Mouse (Mus musculus): ENCODE data around the gene Relt. TPM values are rescaled to one million over a fixed set of nuclear protein-coding genes. Genes with fewer than 3 reads are reported as not detected.

Relt gene
- polyA plus RNA-seq, 1 experiment from 2014 or later: 1.8 TPM

- Histone ChIP-seq H3K36me3 (replicated peaks; ENCODE audit: control insufficient read depth, insufficient read depth, low read depth, low read length) (no peaks in the 10 kb centered on the region), H3K9me3 (replicated peaks; ENCODE audit: control insufficient read depth, low read length) (no peaks in the 10 kb centered on the region), H3K27ac (replicated peaks; ENCODE audit: low read depth, low read length) (no peak overlapping the region), H3K4me1 (ENCODE audit: control insufficient read depth, insufficient read depth, low read length) (no peaks in the 10 kb centered on the region), H3K27me3 (ENCODE audit: control insufficient read depth, insufficient read depth, low read length) (no peaks in the 10 kb centered on the region), H3K9ac (replicated peaks; ENCODE audit: low read length) (no peak overlapping the region), H3K4me3 (ENCODE audit: low read depth, low read length) (no peak overlapping the region), H3K4me2 (ENCODE audit: low read depth, low read length) (no peak overlapping the region)
- ATAC-seq (replicated peaks; ENCODE audit: insufficient number of reproducible peaks, low FRiP score, low TSS enrichment, low read depth) (no peak), DNase-seq (ENCODE audit: low spot score) (no peak)
- WGBS: 89% methylated on average over 5 of the region's 5 CpGs
Observed at GRCm38 (mm10) chr7:100861209-100861608, 2.0 kb downstream of the Relt start.

- H3K36me3 ChIP-seq (replicated peaks; ENCODE audit: control insufficient read depth, insufficient read depth, low read depth, low read length): no peaks in the 10 kb centered on the region
- H3K4me1 ChIP-seq (ENCODE audit: control insufficient read depth, insufficient read depth, low read length): no peaks in the 10 kb centered on the region
- H3K27ac ChIP-seq (replicated peaks; ENCODE audit: low read depth, low read length): no peak overlapping the region
- H3K4me3 ChIP-seq (ENCODE audit: low read depth, low read length): no peak overlapping the region
- 83% methylated on average over 3 of the region's 3 CpGs for WGBS
- DNase-seq (ENCODE audit: low spot score) (no peak), ATAC-seq (replicated peaks; ENCODE audit: insufficient number of reproducible peaks, low FRiP score, low TSS enrichment, low read depth) (no peak)
- no peaks in the 10 kb centered on the region for H3K9me3 ChIP-seq (replicated peaks; ENCODE audit: control insufficient read depth, low read length)
- H3K9ac ChIP-seq (replicated peaks; ENCODE audit: low read length): no peak overlapping the region
- no peak overlapping the region for H3K4me2 ChIP-seq (ENCODE audit: low read depth, low read length)
- H3K27me3 ChIP-seq (ENCODE audit: control insufficient read depth, insufficient read depth, low read length): no peaks in the 10 kb centered on the region
Observed at GRCm38 (mm10) chr7:100860450-100860849, 2.8 kb downstream of the Relt start.

- Histone ChIP-seq H3K9ac (replicated peaks; ENCODE audit: low read length) (no peak overlapping the region), H3K4me3 (ENCODE audit: low read depth, low read length) (no peak overlapping the region), H3K27me3 (ENCODE audit: control insufficient read depth, insufficient read depth, low read length) (no peaks in the 10 kb centered on the region), H3K27ac (replicated peaks; ENCODE audit: low read depth, low read length) (no peak overlapping the region), H3K36me3 (replicated peaks; ENCODE audit: control insufficient read depth, insufficient read depth, low read depth, low read length) (no peaks in the 10 kb centered on the region), H3K9me3 (replicated peaks; ENCODE audit: control insufficient read depth, low read length) (no peaks in the 10 kb centered on the region), H3K4me1 (ENCODE audit: control insufficient read depth, insufficient read depth, low read length) (no peaks in the 10 kb centered on the region; the same call in 1 of the 2 replicates), H3K4me2 (ENCODE audit: low read depth, low read length) (no peak overlapping the region)
- no peak for ATAC-seq (replicated peaks; ENCODE audit: insufficient number of reproducible peaks, low FRiP score, low TSS enrichment, low read depth)
- WGBS: 51% methylated on average over 5 of the region's 5 CpGs
- no peak for DNase-seq (ENCODE audit: low spot score)
Observed at GRCm38 (mm10) chr7:100855795-100856573, 7.3 kb downstream of the Relt start.

GRCm38 (mm10) chr7:100855300-100855699 lies 7.9 kb downstream of the Relt start:
- no peak overlapping the region for H3K9ac ChIP-seq (replicated peaks; ENCODE audit: low read length)

GRCm38 (mm10) chr7:100854861-100855260 lies 8.4 kb downstream of the Relt start:
- Histone ChIP-seq H3K4me3 (ENCODE audit: low read depth, low read length) (no peak overlapping the region), H3K9ac (replicated peaks; ENCODE audit: low read length) (no peak overlapping the region), H3K4me1 (ENCODE audit: control insufficient read depth, insufficient read depth, low read length) (no peaks in the 10 kb centered on the region; the same call in 1 of the 2 replicates), H3K27ac (replicated peaks; ENCODE audit: low read depth, low read length) (no peak overlapping the region), H3K9me3 (replicated peaks; ENCODE audit: control insufficient read depth, low read length) (no peaks in the 10 kb centered on the region), H3K4me2 (ENCODE audit: low read depth, low read length) (no peak overlapping the region), H3K36me3 (replicated peaks; ENCODE audit: control insufficient read depth, insufficient read depth, low read depth, low read length) (no peaks in the 10 kb centered on the region), H3K27me3 (ENCODE audit: control insufficient read depth, insufficient read depth, low read length) (no peaks in the 10 kb centered on the region)
- ATAC-seq (replicated peaks; ENCODE audit: insufficient number of reproducible peaks, low FRiP score, low TSS enrichment, low read depth) (no peak), DNase-seq (ENCODE audit: low spot score) (no peak)
- WGBS: 75% methylated on average over 5 of the region's 5 CpGs

More at GRCm38 (mm10) chr7:100855300-100855699, 7.9 kb downstream of the Relt start:
- Histone ChIP-seq H3K4me3 (ENCODE audit: low read depth, low read length) (no peak overlapping the region), H3K4me2 (ENCODE audit: low read depth, low read length) (no peak overlapping the region), H3K36me3 (replicated peaks; ENCODE audit: control insufficient read depth, insufficient read depth, low read depth, low read length) (no peaks in the 10 kb centered on the region), H3K27me3 (ENCODE audit: control insufficient read depth, insufficient read depth, low read length) (no peaks in the 10 kb centered on the region), H3K4me1 (ENCODE audit: control insufficient read depth, insufficient read depth, low read length) (no peaks in the 10 kb centered on the region; the same call in 1 of the 2 replicates), H3K9me3 (replicated peaks; ENCODE audit: control insufficient read depth, low read length) (no peaks in the 10 kb centered on the region), H3K27ac (replicated peaks; ENCODE audit: low read depth, low read length) (no peak overlapping the region)
- WGBS: 50% methylated on average over 4 of the region's 4 CpGs
- no peak for ATAC-seq (replicated peaks; ENCODE audit: insufficient number of reproducible peaks, low FRiP score, low TSS enrichment, low read depth)
- no peak for DNase-seq (ENCODE audit: low spot score)

- Histone ChIP-seq H3K27me3 (ENCODE audit: control insufficient read depth, insufficient read depth, low read length) (no peaks in the 10 kb centered on the region), H3K9ac (replicated peaks; ENCODE audit: low read length) (no peak overlapping the region)
Observed at GRCm38 (mm10) chr7:100854137-100854814, 9.0 kb downstream of the Relt start.

GRCm38 (mm10) chr7:100853396-100853795 lies 9.8 kb downstream of the Relt start:
- Histone ChIP-seq H3K36me3 (replicated peaks; ENCODE audit: control insufficient read depth, insufficient read depth, low read depth, low read length) (no peaks in the 10 kb centered on the region), H3K27me3 (ENCODE audit: control insufficient read depth, insufficient read depth, low read length) (no peaks in the 10 kb centered on the region), H3K4me1 (ENCODE audit: control insufficient read depth, insufficient read depth, low read length) (no peaks in the 10 kb centered on the region; the same call in 1 of the 2 replicates), H3K9ac (replicated peaks; ENCODE audit: low read length) (no peak overlapping the region), H3K4me3 (ENCODE audit: low read depth, low read length) (no peak overlapping the region), H3K27ac (replicated peaks; ENCODE audit: low read depth, low read length) (no peak overlapping the region), H3K9me3 (replicated peaks; ENCODE audit: control insufficient read depth, low read length) (no peaks in the 10 kb centered on the region), H3K4me2 (ENCODE audit: low read depth, low read length) (no peak overlapping the region)
- ATAC-seq (replicated peaks; ENCODE audit: insufficient number of reproducible peaks, low FRiP score, low TSS enrichment, low read depth): no peak
- DNase-seq (ENCODE audit: low spot score): no peak
- WGBS: 82% methylated on average over 3 of the region's 3 CpGs

More at GRCm38 (mm10) chr7:100854137-100854814, 9.0 kb downstream of the Relt start:
- Histone ChIP-seq H3K27ac (replicated peaks; ENCODE audit: low read depth, low read length) (no peak overlapping the region), H3K9me3 (replicated peaks; ENCODE audit: control insufficient read depth, low read length) (no peaks in the 10 kb centered on the region), H3K4me3 (ENCODE audit: low read depth, low read length) (no peak overlapping the region), H3K4me1 (ENCODE audit: control insufficient read depth, insufficient read depth, low read length) (no peaks in the 10 kb centered on the region; the same call in 1 of the 2 replicates), H3K4me2 (ENCODE audit: low read depth, low read length) (no peak overlapping the region), H3K36me3 (replicated peaks; ENCODE audit: control insufficient read depth, insufficient read depth, low read depth, low read length) (no peaks in the 10 kb centered on the region)
- no peak; the same call in 1 of the 2 replicates for ATAC-seq (replicated peaks; ENCODE audit: insufficient number of reproducible peaks, low FRiP score, low TSS enrichment, low read depth)
- no peak for DNase-seq (ENCODE audit: low spot score)
- WGBS: 32% methylated on average over 6 of the region's 6 CpGs

All from embryonic facial prominence, embryonic 11.5 days (tissue).